Comparison of ENCODE assay signal across 10 mouse cellular contexts in genomic region chr8:70276476-70276875, GRCm38 (mm10). TPM values are rescaled to one million over a fixed set of nuclear protein-coding genes. Genes with fewer than 3 reads are reported as not detected.
DNase-seq lines count a peak whose midpoint lies in the region; ATAC-seq lines count a peak whose summit lies in the region.
"Had no signal": no experiment of that assay in that cellular context is flagged by ENCODE, and none has a peak within 500 bp of the region (broad histone marks: within the 10 kb centered on the region; RNA-seq: fewer than 3 reads in every experiment).

No protein-coding gene starts in this region.

- H3K4me2 ChIP-seq in forebrain, embryonic 13.5 days: no peak overlapping the region
- H3K4me2 ChIP-seq in liver, embryonic 12.5 days: peak overlapping the region; percentile 2; the same call in 1 of the 2 replicates

- no peak overlapping the region for H3K9ac ChIP-seq in forebrain, embryonic 13.5 days
- 0 out of 2 replicates have a peak overlapping the region, but pooled peaks have one; percentile 13 for H3K9ac ChIP-seq in liver, embryonic 12.5 days

- H3K36me3 ChIP-seq in forebrain, embryonic 13.5 days (ENCODE audit: poor library complexity, severe bottlenecking): no peaks in the 10 kb centered on the region
- no peaks in the 10 kb centered on the region for H3K36me3 ChIP-seq in forebrain, embryonic 10.5 days (replicated peaks)
- H3K36me3 ChIP-seq in liver, embryonic 12.5 days: no peaks in the 10 kb centered on the region

- H3K4me3 ChIP-seq in forebrain, embryonic 13.5 days: no peak overlapping the region
- H3K4me3 ChIP-seq in forebrain, embryonic 10.5 days: no peak overlapping the region
- no peak overlapping the region for H3K4me3 ChIP-seq in liver, embryonic 12.5 days

- WGBS in forebrain, embryonic 13.5 days: 84% methylated on average over 3 of the region's 3 CpGs
- 87% methylated on average over 3 of the region's 3 CpGs for WGBS in forebrain, embryonic 10.5 days
- WGBS in liver, embryonic 12.5 days (ENCODE audit: insufficient replicate concordance): 33% methylated on average over 3 of the region's 3 CpGs

- H3K27ac ChIP-seq in forebrain, embryonic 13.5 days: 0 out of 2 replicates have a peak overlapping the region, but pooled peaks have one; percentile 22
- no peak overlapping the region for H3K27ac ChIP-seq in forebrain, embryonic 10.5 days
- H3K27ac ChIP-seq in liver, embryonic 12.5 days: peak overlapping the region; percentile 69

- no peaks in the 10 kb centered on the region for H3K4me1 ChIP-seq in forebrain, embryonic 13.5 days
- H3K4me1 ChIP-seq in forebrain, embryonic 10.5 days: peaks cover 32% of the 10 kb centered on the region
- peaks cover 74% of the 10 kb centered on the region for H3K4me1 ChIP-seq in liver, embryonic 12.5 days

- no peak for DNase-seq in forebrain, embryonic 10.5 days (ENCODE audit: extremely low spot score, low spot score)
- peak; percentile 20 for DNase-seq in yolk sac, embryonic 10.5 days (ENCODE audit: low spot score)
- no peak for DNase-seq in retina, embryonic 14.5 days (ENCODE audit: low spot score)
- DNase-seq in neural tube, embryonic 10.5 days (ENCODE audit: extremely low spot score, low spot score): no peak
- DNase-seq: cerebellum, adult 2 months; midbrain, embryonic 14.5 days had no signal

- no peaks in the 10 kb centered on the region for H3K9me3 ChIP-seq in forebrain, embryonic 13.5 days (replicated peaks)
- H3K9me3 ChIP-seq in forebrain, embryonic 10.5 days: no peaks in the 10 kb centered on the region
- H3K9me3 ChIP-seq in liver, embryonic 12.5 days (replicated peaks): no peaks in the 10 kb centered on the region

- no peak for ATAC-seq in forebrain, embryonic 13.5 days
- peak; percentile 68 to 69 for ATAC-seq in hematopoietic stem cell, adult 5-6 weeks (replicated peaks in 1 of 2; ENCODE audit: insufficient read depth in 1 of 2, low FRiP score in 2 of 2, low TSS enrichment in 1 of 2, low read depth in 1 of 2, poor library complexity in 2 of 2, severe bottlenecking in 2 of 2)
- ATAC-seq in liver, embryonic 12.5 days: peak; percentile 64
- ATAC-seq in frontal cortex, adult (ENCODE audit: low TSS enrichment): no peak

- no peaks in the 10 kb centered on the region for H3K27me3 ChIP-seq in forebrain, embryonic 13.5 days
- no peaks in the 10 kb centered on the region for H3K27me3 ChIP-seq in forebrain, embryonic 10.5 days (ENCODE audit: poor library complexity, severe bottlenecking)
- no peaks in the 10 kb centered on the region for H3K27me3 ChIP-seq in liver, embryonic 12.5 days (replicated peaks)

RNA-seq across cellular contexts. Expression of gene Homer3, which starts 6.2 kb away (rescaled TPM):
- 65.0 and 66.0 TPM in 2 replicates for polyA plus RNA-seq in forebrain, embryonic 13.5 days (2015; fragmentation: Nextera tagmentation; extraction: Ambion mirVana)
- 115 and 120 TPM in 2 replicates for polyA plus RNA-seq in forebrain, embryonic 10.5 days (2016; fragmentation: Nextera tagmentation; extraction: Ambion mirVana)
- 21.1 and 38.2 TPM in 2 replicates for total RNA-seq in hematopoietic stem cell, adult 5-6 weeks (2017)
- 19.6 and 21.4 TPM in 2 replicates for polyA plus RNA-seq in liver, embryonic 12.5 days (2016; fragmentation: Nextera tagmentation; extraction: Ambion mirVana)

RNA-seq across cellular contexts. Expression of gene Ddx49, which starts 25.8 kb away (rescaled TPM):
- 52.4 and 53.7 TPM in 2 replicates for polyA plus RNA-seq in forebrain, embryonic 13.5 days (2015; fragmentation: Nextera tagmentation; extraction: Ambion mirVana)
- 54.9 and 57.2 TPM in 2 replicates for polyA plus RNA-seq in forebrain, embryonic 10.5 days (2016; fragmentation: Nextera tagmentation; extraction: Ambion mirVana)
- total RNA-seq in hematopoietic stem cell, adult 5-6 weeks (2017): 96.3 and 103 TPM in 2 replicates
- polyA plus RNA-seq in liver, embryonic 12.5 days (2016; fragmentation: Nextera tagmentation; extraction: Ambion mirVana): 37.0 and 40.0 TPM in 2 replicates

RNA-seq across cellular contexts. Expression of gene Cope, which starts 25.8 kb away (rescaled TPM):
- polyA plus RNA-seq in forebrain, embryonic 13.5 days (2015; fragmentation: Nextera tagmentation; extraction: Ambion mirVana): 268 and 274 TPM in 2 replicates
- 286 and 300 TPM in 2 replicates for polyA plus RNA-seq in forebrain, embryonic 10.5 days (2016; fragmentation: Nextera tagmentation; extraction: Ambion mirVana)
- 63.0 and 75.0 TPM in 2 replicates for total RNA-seq in hematopoietic stem cell, adult 5-6 weeks (2017)
- 205 and 212 TPM in 2 replicates for polyA plus RNA-seq in liver, embryonic 12.5 days (2016; fragmentation: Nextera tagmentation; extraction: Ambion mirVana)

RNA-seq across cellular contexts. Expression of gene Cers1, which starts 39.1 kb away (rescaled TPM):
- 18.2 and 20.1 TPM in 2 replicates for polyA plus RNA-seq in forebrain, embryonic 13.5 days (2015; fragmentation: Nextera tagmentation; extraction: Ambion mirVana)
- polyA plus RNA-seq in forebrain, embryonic 10.5 days (2016; fragmentation: Nextera tagmentation; extraction: Ambion mirVana): 4.1 and 4.5 TPM in 2 replicates
- 1.2 TPM in 1 of 2 replicates, not detected in the other for total RNA-seq in hematopoietic stem cell, adult 5-6 weeks (2017)
- polyA plus RNA-seq in liver, embryonic 12.5 days (2016; fragmentation: Nextera tagmentation; extraction: Ambion mirVana): 0.45 and 0.63 TPM in 2 replicates

RNA-seq across cellular contexts. Expression of gene Armc6, which starts 42.2 kb away (rescaled TPM):
- polyA plus RNA-seq in forebrain, embryonic 13.5 days (2015; fragmentation: Nextera tagmentation; extraction: Ambion mirVana): 52.8 and 60.1 TPM in 2 replicates
- polyA plus RNA-seq in forebrain, embryonic 10.5 days (2016; fragmentation: Nextera tagmentation; extraction: Ambion mirVana): 29.4 and 32.7 TPM in 2 replicates
- 3.4 and 4.3 TPM in 2 replicates for total RNA-seq in hematopoietic stem cell, adult 5-6 weeks (2017)
- 23.9 and 24.8 TPM in 2 replicates for polyA plus RNA-seq in liver, embryonic 12.5 days (2016; fragmentation: Nextera tagmentation; extraction: Ambion mirVana)

Comparison
In these comparisons a context has a peak if more than half of its experiments do, and no peak if none do; other contexts are left out.
1. ATAC-seq: peak in hematopoietic stem cell, adult 5-6 weeks (2 of 2) and liver, embryonic 12.5 days (single experiment); none in forebrain, embryonic 13.5 days (single experiment) and frontal cortex, adult (single experiment).